Mouse (Mus musculus): ENCODE data around the gene Coq10b. TPM values are rescaled to one million over a fixed set of nuclear protein-coding genes. Genes with fewer than 3 reads are reported as not detected.
"Not testable (repeated sequence)": the region's sequence is repeated elsewhere in the genome, so short reads cannot be mapped to it uniquely, and the experiment has no call there.

Coq10b gene
- total and polyA plus RNA-seq, 2 experiments from 2014 or later = 19.7 to 25.9 TPM

GRCm38 (mm10) chr1:55061772-55062171 lies 9.2 kb downstream of the Coq10b start:
- H3K4me3 ChIP-seq (ENCODE audit: low read depth, low read length) = no peak overlapping the region
- 91% methylated on average over 4 of the region's 4 CpGs for WGBS
- ATAC-seq (ENCODE audit: low FRiP score) = no peak

GRCm38 (mm10) chr1:55072328-55072727 lies 19.8 kb downstream of the Coq10b start:
- not testable (repeated sequence) for H3K9ac ChIP-seq (replicated peaks; ENCODE audit: low read length, poor library complexity, severe bottlenecking); H3K27me3 ChIP-seq (ENCODE audit: insufficient read depth, low read length); H3K4me3 ChIP-seq (ENCODE audit: low read depth, low read length); H3K9me3 ChIP-seq (ENCODE audit: low read length); ATAC-seq (ENCODE audit: low FRiP score); H3K27ac ChIP-seq (ENCODE audit: low read depth, low read length); H3K4me1 ChIP-seq (ENCODE audit: insufficient read depth, low read length); H3K4me2 ChIP-seq (ENCODE audit: low read depth, low read length, poor library complexity, severe bottlenecking); H3K36me3 ChIP-seq (ENCODE audit: insufficient read depth, low read length); DNase-seq (ENCODE audit: low spot score)

More at GRCm38 (mm10) chr1:55061772-55062171, 9.2 kb downstream of the Coq10b start:
- H3K27ac ChIP-seq (ENCODE audit: low read depth, low read length) = no peak overlapping the region
- H3K9me3 ChIP-seq (ENCODE audit: low read length) = no peaks in the 10 kb centered on the region
- H3K36me3 ChIP-seq (ENCODE audit: insufficient read depth, low read length) = peaks cover 8% of the 10 kb centered on the region; the same call in 1 of the 2 replicates
- no peaks in the 10 kb centered on the region for H3K27me3 ChIP-seq (ENCODE audit: insufficient read depth, low read length)
- no peak overlapping the region for H3K9ac ChIP-seq (replicated peaks; ENCODE audit: low read length, poor library complexity, severe bottlenecking)
- no peak for DNase-seq (ENCODE audit: low spot score)
- H3K4me1 ChIP-seq (ENCODE audit: insufficient read depth, low read length) = no peaks in the 10 kb centered on the region
- H3K4me2 ChIP-seq (ENCODE audit: low read depth, low read length, poor library complexity, severe bottlenecking) = no peak overlapping the region
- no peak for TF ChIP-seq CTCF (IDR thresholded peaks at IDR 0.05)

- no peak overlapping the region for H3K4me2 ChIP-seq (ENCODE audit: low read depth, low read length, poor library complexity, severe bottlenecking)
- no peaks in the 10 kb centered on the region for H3K4me1 ChIP-seq (ENCODE audit: insufficient read depth, low read length)
- DNase-seq (ENCODE audit: low spot score) = no peak
- no peak for TF ChIP-seq CTCF (IDR thresholded peaks at IDR 0.05)
- H3K36me3 ChIP-seq (ENCODE audit: insufficient read depth, low read length) = peaks cover 20% of the 10 kb centered on the region
- H3K9ac ChIP-seq (replicated peaks; ENCODE audit: low read length, poor library complexity, severe bottlenecking) = no peak overlapping the region
- no peaks in the 10 kb centered on the region for H3K9me3 ChIP-seq (ENCODE audit: low read length)
- WGBS = 68% methylated on average over 2 of the region's 2 CpGs
- ATAC-seq (ENCODE audit: low FRiP score) = no peak
- H3K27me3 ChIP-seq (ENCODE audit: insufficient read depth, low read length) = no peaks in the 10 kb centered on the region
- no peak overlapping the region for H3K4me3 ChIP-seq (ENCODE audit: low read depth, low read length)
- H3K27ac ChIP-seq (ENCODE audit: low read depth, low read length) = no peak overlapping the region
These were observed 22.2 kb downstream of the Coq10b start for GRCm38 (mm10) chr1:55074757-55075156.

- Histone ChIP-seq H3K9ac (replicated peaks; ENCODE audit: low read length, poor library complexity, severe bottlenecking) (no peak overlapping the region), H3K4me1 (ENCODE audit: insufficient read depth, low read length) (no peaks in the 10 kb centered on the region), H3K4me2 (ENCODE audit: low read depth, low read length, poor library complexity, severe bottlenecking) (no peak overlapping the region), H3K36me3 (ENCODE audit: insufficient read depth, low read length) (peaks cover 26% of the 10 kb centered on the region), H3K27me3 (ENCODE audit: insufficient read depth, low read length) (no peaks in the 10 kb centered on the region), H3K27ac (ENCODE audit: low read depth, low read length) (no peak overlapping the region), H3K9me3 (ENCODE audit: low read length) (no peaks in the 10 kb centered on the region), H3K4me3 (ENCODE audit: low read depth, low read length) (no peak overlapping the region)
- DNase-seq (ENCODE audit: low spot score) (no peak), ATAC-seq (ENCODE audit: low FRiP score) (no peak)
- 79% methylated on average over 5 of the region's 5 CpGs for WGBS
- no peak for TF ChIP-seq CTCF (IDR thresholded peaks at IDR 0.05)
These were observed 23.3 kb downstream of the Coq10b start for GRCm38 (mm10) chr1:55075652-55076394.

GRCm38 (mm10) chr1:55076395-55076743 lies 23.8 kb downstream of the Coq10b start:
- no peak overlapping the region for H3K9ac ChIP-seq (replicated peaks; ENCODE audit: low read length, poor library complexity, severe bottlenecking)
- DNase-seq (ENCODE audit: low spot score) (no peak), ATAC-seq (ENCODE audit: low FRiP score) (no peak)
- H3K9me3 ChIP-seq (ENCODE audit: low read length) = no peaks in the 10 kb centered on the region
- no peaks in the 10 kb centered on the region for H3K27me3 ChIP-seq (ENCODE audit: insufficient read depth, low read length)
- no peak overlapping the region for H3K4me3 ChIP-seq (ENCODE audit: low read depth, low read length)
- H3K4me2 ChIP-seq (ENCODE audit: low read depth, low read length, poor library complexity, severe bottlenecking) = no peak overlapping the region
- H3K4me1 ChIP-seq (ENCODE audit: insufficient read depth, low read length) = no peaks in the 10 kb centered on the region
- H3K36me3 ChIP-seq (ENCODE audit: insufficient read depth, low read length) = peaks cover 25% of the 10 kb centered on the region
- TF ChIP-seq CTCF (IDR thresholded peaks at IDR 0.05) = no peak
- no peak overlapping the region for H3K27ac ChIP-seq (ENCODE audit: low read depth, low read length)

GRCm38 (mm10) chr1:55076849-55077516 lies 24.4 kb downstream of the Coq10b start:
- DNase-seq (ENCODE audit: low spot score) = no peak
- H3K36me3 ChIP-seq (ENCODE audit: insufficient read depth, low read length) = peaks cover 27% of the 10 kb centered on the region
- no peak for ATAC-seq (ENCODE audit: low FRiP score)
- H3K27ac ChIP-seq (ENCODE audit: low read depth, low read length) = no peak overlapping the region
- H3K9ac ChIP-seq (replicated peaks; ENCODE audit: low read length, poor library complexity, severe bottlenecking) = no peak overlapping the region
- no peaks in the 10 kb centered on the region for H3K9me3 ChIP-seq (ENCODE audit: low read length)
- 87% methylated on average over 2 of the region's 2 CpGs for WGBS
- H3K4me1 ChIP-seq (ENCODE audit: insufficient read depth, low read length) = no peaks in the 10 kb centered on the region
- no peak overlapping the region for H3K4me3 ChIP-seq (ENCODE audit: low read depth, low read length)
- H3K4me2 ChIP-seq (ENCODE audit: low read depth, low read length, poor library complexity, severe bottlenecking) = no peak overlapping the region
- H3K27me3 ChIP-seq (ENCODE audit: insufficient read depth, low read length) = no peaks in the 10 kb centered on the region
- TF ChIP-seq CTCF (IDR thresholded peaks at IDR 0.05) = no peak

Measured in midbrain, postnatal 0 days (tissue).